Mouse (Mus musculus): ENCODE measurements around the gene Fam166b. TPM values are rescaled to one million over a fixed set of nuclear protein-coding genes. Genes with fewer than 3 reads are reported as not detected.

The Fam166b gene
- total and polyA plus RNA-seq, 3 experiments, result not detected

DNA sequence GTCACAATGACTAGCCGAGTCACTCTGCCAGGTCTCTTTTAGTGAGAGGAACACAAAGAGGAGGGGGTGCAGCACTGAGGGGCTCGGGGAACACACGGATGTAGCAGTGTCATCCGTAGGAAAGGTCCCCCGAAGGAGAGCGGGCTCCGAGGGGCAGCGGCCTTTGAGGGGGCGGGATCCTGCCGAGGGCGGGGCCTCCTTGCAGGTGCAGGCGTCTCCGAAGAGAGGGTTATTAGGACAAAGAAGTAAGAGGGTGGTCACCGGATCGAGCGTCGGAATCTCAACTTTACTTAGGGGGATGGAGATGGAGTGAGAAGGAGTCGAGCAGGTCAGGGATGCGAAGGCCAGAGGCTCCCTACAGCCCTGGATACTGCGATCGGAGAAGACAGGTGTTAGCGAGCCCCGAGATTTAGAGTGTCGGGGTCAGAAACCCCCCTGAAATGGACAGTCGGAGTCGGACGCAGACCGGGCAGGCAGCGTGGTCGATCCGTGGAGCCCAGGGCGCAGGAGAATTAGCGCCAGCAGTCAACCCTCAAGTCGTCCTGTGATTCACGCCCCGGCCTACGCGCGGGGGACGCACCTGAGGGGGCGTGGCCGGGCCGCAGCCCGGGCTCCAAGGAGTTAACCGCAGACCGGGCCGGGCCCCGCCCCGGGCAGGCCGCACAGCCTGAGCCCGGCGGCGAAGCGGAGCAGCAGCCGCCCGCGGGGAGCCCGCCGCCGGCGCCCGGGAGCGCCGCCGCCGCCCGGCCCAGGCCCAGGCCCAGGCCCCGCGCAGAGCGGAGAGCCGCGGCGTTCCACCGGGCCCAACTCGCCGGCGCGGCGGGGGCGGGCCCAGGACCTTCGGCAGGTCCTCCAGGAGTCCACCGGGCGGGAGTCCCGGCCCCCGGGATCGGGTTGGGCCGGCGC lies 13.8 kb upstream of the Fam166b start:
- Histone ChIP-seq H3K36me3 (replicated peaks in 1 of 2; ENCODE audit: control insufficient read depth in 1 of 2, insufficient read depth in 1 of 2, low read length in 1 of 2) (peaks cover 10 to 33% of the 10 kb centered on the region in 2 experiments), H3K4me2 (ENCODE audit: insufficient read depth, low read depth, poor library complexity, severe bottlenecking) (peak overlapping the region; percentile 88), H3K27me3 (replicated peaks) (peaks cover 10% of the 10 kb centered on the region), H3K79me2 (replicated peaks; ENCODE audit: control insufficient read depth, extremely low read depth, insufficient read depth, poor library complexity, severe bottlenecking) (no peaks in the 10 kb centered on the region), H3K9ac (ENCODE audit: insufficient read depth, low read depth) (peak overlapping the region; percentile 83), H3K9me3 (replicated peaks; ENCODE audit: low read length) (no peaks in the 10 kb centered on the region), H3K4me3 (replicated peaks in 1 of 3; ENCODE audit: low read depth in 2 of 3, low read length in 2 of 3, poor library complexity in 1 of 3) (peak overlapping the region; percentile 64 to 70 (median 65)), H3K27ac (ENCODE audit: insufficient read depth, low read depth) (peak overlapping the region; percentile 21; the same call in 1 of the 2 replicates), H3K4me1 (ENCODE audit: control insufficient read depth in 1 of 2, insufficient read depth in 2 of 2) (peaks cover 4 to 10% of the 10 kb centered on the region in 2 experiments; a peak in 3 of 4 replicates)
- no peak for DNase-seq (ENCODE audit: extremely low read depth)
- in situ Hi-C loops (cut with MboI; ENCODE audit: low pct_ligation_motif_present, low pct_unique_long_range_greater_than_20kb, low sequenced_read_pairs), result loop anchor here (5.0 kb wide), 1 partner anchor 40 kb away; the partner anchor contains the start of gene Sit1
- TF ChIP-seq SMC3 (IDR thresholded peaks at IDR 0.05; ENCODE audit: low read depth, low read length) (no peak), HCFC1 (IDR thresholded peaks at IDR 0.05; ENCODE audit: low read depth, low read length) (no peak), BHLHE40 (IDR thresholded peaks at IDR 0.05; ENCODE audit: low read depth, low read length) (peak; percentile 34; the same call in 1 of the 2 replicates), MAZ (IDR thresholded peaks at IDR 0.05; ENCODE audit: low read depth, low read length) (no peak), CHD1 (IDR thresholded peaks at IDR 0.05; ENCODE audit: low read depth, low read length) (no peak), NRF1 (IDR thresholded peaks at IDR 0.05; ENCODE audit: low read depth, low read length) (0 out of 2 replicates have a peak, but pooled peaks have one; percentile 26), E2F4 (IDR thresholded peaks at IDR 0.05; ENCODE audit: insufficient replicate concordance, low read depth, low read length) (no peak), POLR2AphosphoS2 (IDR thresholded peaks at IDR 0.05; ENCODE audit: low read depth, low read length) (no peak), KAT2A (IDR thresholded peaks at IDR 0.05; ENCODE audit: insufficient replicate concordance, low read length) (no peak), ZKSCAN1 (IDR thresholded peaks at IDR 0.05; ENCODE audit: borderline replicate concordance, low read depth, low read length) (no peak), ZMIZ1 (IDR thresholded peaks at IDR 0.05; ENCODE audit: low read depth, low read length) (0 out of 2 replicates have a peak, but pooled peaks have one; percentile 16), SIN3A (IDR thresholded peaks at IDR 0.05; ENCODE audit: low read length) (peak; percentile 41; the same call in 1 of the 2 replicates), ELF1 (IDR thresholded peaks at IDR 0.05; ENCODE audit: low read depth, low read length) (no peak), RAD21 (IDR thresholded peaks at IDR 0.05; ENCODE audit: low read depth, low read length) (no peak), USF1 (IDR thresholded peaks at IDR 0.05; ENCODE audit: low read depth, low read length) (no peak), JUN (IDR thresholded peaks at IDR 0.05; ENCODE audit: insufficient read depth, low read depth, low read length) (no peak), TCF12 (IDR thresholded peaks at IDR 0.05; ENCODE audit: low read depth, low read length) (peak; percentile 52), ZC3H11A (IDR thresholded peaks at IDR 0.05; ENCODE audit: low read depth, low read length) (no peak), POLR2A (IDR thresholded peaks at IDR 0.05; ENCODE audit: low read depth, low read length) (peak; percentile 27; the same call in 1 of the 2 replicates), UBTF (IDR thresholded peaks at IDR 0.05; ENCODE audit: low read depth, low read length) (no peak; the same call in none of the 2 replicates)
- dilution Hi-C loops (cut with MboI; ENCODE audit: extremely low pct_ligation_motif_present, extremely low pct_unique_long_range_greater_than_20kb, low sequenced_read_pairs), result no loop called here
